Mouse (Mus musculus) intestine, embryonic 15.5 days (tissue): Measurements from ENCODE around the gene Afm. TPM values are rescaled to one million over a fixed set of nuclear protein-coding genes. Genes with fewer than 3 reads are reported as not detected.

Source experiments
- ATAC-seq: fragments of 200-750 bp; cut with Nextera tagmentation; 2 replicates; pipeline ENCODE4 v1.8.0; 2017; ENCODE audit warnings: moderate TSS enrichment, moderate library complexity
- H3K27ac ChIP-seq: fragments of 300-500 bp; sonication (generic); 2 replicates; pipeline ENCODE4 v1.5.1; 2015; ENCODE audit warnings: mild to moderate bottlenecking, inconsistent platforms
- H3K27me3 ChIP-seq: fragments of 300-500 bp; sonication (generic); replicated peaks from 2 replicates; pipeline ENCODE4 v1.6.1; 2015; ENCODE audit warnings: inconsistent platforms
- H3K36me3 ChIP-seq: fragments of 300-500 bp; sonication (generic); 2 replicates; pipeline ENCODE4 v1.6.1; 2015; ENCODE audit warnings: inconsistent platforms
- H3K4me1 ChIP-seq: fragments of 300-500 bp; sonication (generic); replicated peaks from 2 replicates; pipeline ENCODE4 v1.6.1; 2015; ENCODE audit warnings: inconsistent platforms
- H3K4me2 ChIP-seq: fragments of 300-500 bp; sonication (generic); replicated peaks from 2 replicates; pipeline ENCODE4 v1.6.1; 2015; ENCODE audit warnings: mild to moderate bottlenecking, inconsistent platforms
- H3K4me3 ChIP-seq: fragments of 300-500 bp; sonication (generic); replicated peaks from 2 replicates; pipeline ENCODE4 v1.5.1; 2015; ENCODE audit warnings: inconsistent platforms
- H3K9ac ChIP-seq: fragments of 300-500 bp; sonication (generic); 2 replicates; pipeline ENCODE4 v1.6.1; 2015; ENCODE audit warnings: inconsistent platforms
- H3K9me3 ChIP-seq: fragments of 300-500 bp; sonication (generic); 2 replicates; pipeline ENCODE4 v1.6.1; 2016; ENCODE audit warnings: inconsistent platforms
- WGBS: fragments of 180-500 bp; shearing (Covaris S2); methylation state at CpG from one replicate; pipeline ENCODE4 v1.1.7; 2015; 5-methylcytosine and 5-hydroxymethylcytosine counted together
- polyA plus RNA-seq: library from polyadenylated mRNA; unstranded; fragments of >200 nt; fragmentation: Nextera tagmentation; extraction: Ambion mirVana; gene quantifications from 2 replicates; pipeline ENCODE4 v1.2.1, GENCODE M21; 2015

The Afm gene
- polyA plus RNA-seq, 1 experiment from 2014 or later, result 9.4 TPM

- no peaks in the 10 kb centered on the region for H3K36me3 ChIP-seq
- H3K9me3 ChIP-seq, result no peaks in the 10 kb centered on the region
- H3K9ac ChIP-seq, result no peak overlapping the region; the same call in 1 of the 2 replicates
- ATAC-seq, result peak; percentile 73
- H3K27me3 ChIP-seq, result no peaks in the 10 kb centered on the region
- H3K27ac ChIP-seq, result no peak overlapping the region
- H3K4me3 ChIP-seq, result peak overlapping the region; percentile 40
- H3K4me2 ChIP-seq, result peak overlapping the region; percentile 75
- 24% methylated on average over 25 of the region's 25 CpGs for WGBS
- H3K4me1 ChIP-seq, result 0 out of 2 replicates have a peak, but pooled peaks cover 3% of the 10 kb centered on the region
These were observed 70.2 kb downstream of the Afm start for GRCm38 (mm10) chr5:90588708-90589595.

DNA sequence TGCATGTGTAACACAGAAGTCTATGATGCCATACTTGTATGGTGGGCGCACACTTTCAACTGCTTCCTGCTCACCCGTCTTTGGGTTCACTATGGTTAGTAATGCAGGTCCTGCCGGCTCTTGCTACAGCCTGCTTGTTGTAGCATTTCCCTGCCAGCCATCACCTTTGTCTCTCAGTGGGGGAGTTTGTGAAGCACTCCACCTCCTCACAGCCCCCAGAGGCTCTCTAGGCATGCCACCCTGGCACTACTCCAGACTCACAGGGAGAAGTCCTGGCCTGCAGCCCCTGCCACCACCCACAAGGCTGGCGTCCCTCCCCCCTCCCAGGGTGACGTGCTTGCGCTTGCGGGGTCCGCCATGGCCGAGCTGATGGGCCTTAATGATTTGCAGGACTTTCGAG, 71.9 kb downstream of the Afm start:
- H3K9me3 ChIP-seq, result no peaks in the 10 kb centered on the region
- 0 out of 2 replicates have a peak, but pooled peaks cover 3% of the 10 kb centered on the region for H3K4me1 ChIP-seq
- no peak overlapping the region for H3K4me2 ChIP-seq
- no peaks in the 10 kb centered on the region for H3K27me3 ChIP-seq
- no peaks in the 10 kb centered on the region for H3K36me3 ChIP-seq
- H3K9ac ChIP-seq, result no peak overlapping the region
- H3K27ac ChIP-seq, result no peak overlapping the region
- no peak overlapping the region for H3K4me3 ChIP-seq
- ATAC-seq, result no peak
- 89% methylated on average over 10 of the region's 10 CpGs for WGBS

DNA sequence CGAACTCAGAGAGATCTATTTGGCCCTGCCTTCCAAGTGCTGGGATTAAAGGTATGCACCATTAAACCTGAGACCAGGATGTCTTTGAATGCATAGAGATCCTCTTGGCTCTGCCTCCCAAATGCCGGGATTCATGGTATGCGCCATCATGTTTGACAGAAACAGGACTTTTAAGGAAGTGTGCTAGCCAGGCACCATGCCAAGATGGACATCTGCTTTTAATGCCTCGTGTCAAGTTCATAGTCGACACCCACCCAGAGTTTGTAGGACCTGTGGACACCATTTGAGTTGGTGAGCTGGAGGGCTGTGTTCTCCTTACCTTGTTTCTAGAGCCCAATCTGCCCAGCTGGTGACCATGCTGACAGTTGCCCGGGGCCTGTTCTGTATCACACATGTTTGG, 73.2 kb downstream of the Afm start:
- WGBS, result 70% methylated on average over 6 of the region's 6 CpGs
- Histone ChIP-seq H3K9me3 (no peaks in the 10 kb centered on the region), H3K27ac (no peak overlapping the region), H3K27me3 (no peaks in the 10 kb centered on the region), H3K4me2 (no peak overlapping the region), H3K9ac (no peak overlapping the region), H3K36me3 (no peaks in the 10 kb centered on the region), H3K4me3 (no peak overlapping the region), H3K4me1 (0 out of 2 replicates have a peak, but pooled peaks cover 3% of the 10 kb centered on the region)
- ATAC-seq, result no peak

DNA sequence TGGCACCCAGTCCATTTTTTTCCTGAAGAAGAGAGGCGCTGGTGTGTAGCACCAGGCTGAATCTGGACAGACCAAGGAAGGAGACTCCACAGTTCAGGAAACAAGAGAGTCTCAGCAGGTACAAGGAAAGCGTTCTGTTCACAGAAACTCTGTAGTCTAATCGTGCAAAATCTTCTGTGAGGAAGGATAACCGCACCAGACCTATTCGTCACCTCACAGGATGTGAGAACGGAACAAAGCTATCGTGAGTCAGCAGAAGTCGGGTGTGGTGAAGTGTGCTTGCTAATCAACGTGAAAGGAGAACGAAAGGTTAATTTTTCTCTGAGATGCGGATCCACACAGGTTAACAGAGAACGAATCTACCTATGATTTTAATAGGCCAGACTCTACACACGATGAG, 76.2 kb downstream of the Afm start:
- ATAC-seq, result no peak
- 77% methylated on average over 13 of the region's 13 CpGs for WGBS
- H3K27me3 ChIP-seq, result no peaks in the 10 kb centered on the region
- H3K9ac ChIP-seq, result no peak overlapping the region
- no peak overlapping the region for H3K4me2 ChIP-seq
- H3K4me3 ChIP-seq, result no peak overlapping the region
- no peaks in the 10 kb centered on the region for H3K9me3 ChIP-seq
- H3K27ac ChIP-seq, result no peak overlapping the region
- H3K4me1 ChIP-seq, result 0 out of 2 replicates have a peak, but pooled peaks cover 3% of the 10 kb centered on the region
- no peaks in the 10 kb centered on the region for H3K36me3 ChIP-seq

GRCm38 (mm10) chr5:90596155-90596554, 77.4 kb downstream of the Afm start:
- no peaks in the 10 kb centered on the region for H3K9me3 ChIP-seq
- H3K27ac ChIP-seq, result no peak overlapping the region
- WGBS, result 82% methylated on average over 6 of the region's 6 CpGs
- no peak overlapping the region for H3K9ac ChIP-seq
- no peak for ATAC-seq
- H3K27me3 ChIP-seq, result no peaks in the 10 kb centered on the region
- no peak overlapping the region for H3K4me2 ChIP-seq
- H3K4me1 ChIP-seq, result 0 out of 2 replicates have a peak, but pooled peaks cover 3% of the 10 kb centered on the region
- H3K36me3 ChIP-seq, result no peaks in the 10 kb centered on the region
- H3K4me3 ChIP-seq, result no peak overlapping the region

- no peaks in the 10 kb centered on the region for H3K27me3 ChIP-seq
- WGBS, result 19% methylated on average over 6 of the region's 6 CpGs
- no peak overlapping the region for H3K4me3 ChIP-seq
- no peak overlapping the region for H3K4me2 ChIP-seq
- ATAC-seq, result peak; percentile 41; the same call in 1 of the 2 replicates
- no peak overlapping the region for H3K9ac ChIP-seq
- no peaks in the 10 kb centered on the region for H3K4me1 ChIP-seq
- H3K36me3 ChIP-seq, result no peaks in the 10 kb centered on the region
- H3K9me3 ChIP-seq, result no peaks in the 10 kb centered on the region
- no peak overlapping the region for H3K27ac ChIP-seq
These were observed 82.7 kb downstream of the Afm start for GRCm38 (mm10) chr5:90601469-90601868.

Other genes with a start within 250 kb of the Afm start
- 23.1 and 23.2 TPM in 2 replicates for gene Ankrd17, start 152.4 kb upstream of the Afm start, polyA plus RNA-seq
- gene Gm9958, start 151.7 kb upstream of the Afm start, polyA plus RNA-seq, result 5.5 and 6.6 TPM in 2 replicates
- 51.4 and 80.7 TPM in 2 replicates for gene Alb, start 58.0 kb upstream of the Afm start, polyA plus RNA-seq
- gene Afp, start 28.2 kb upstream of the Afm start, polyA plus RNA-seq, result 175 and 235 TPM in 2 replicates
- gene 5830473C10Rik, start 42.2 kb downstream of the Afm start, polyA plus RNA-seq, result 0.06 TPM in 1 of 2 replicates, not detected in the other
- gene Rassf6, start 121.7 kb downstream of the Afm start, polyA plus RNA-seq, result 26.9 and 29.0 TPM in 2 replicates
- gene Cxcl5, start 240.4 kb downstream of the Afm start, polyA plus RNA-seq, result 0.24 and 0.38 TPM in 2 replicates
- gene Ppbp, start 249.6 kb downstream of the Afm start, polyA plus RNA-seq, result 2.6 and 2.7 TPM in 2 replicates